Mouse (Mus musculus) intestine, embryonic 16.5 days (tissue): Measurements from ENCODE around the gene Vnn3. TPM values are rescaled to one million over a fixed set of nuclear protein-coding genes. Genes with fewer than 3 reads are reported as not detected.
A peak's percentile ranks its signal among the peaks of the same experiment; 100 is the strongest.

ENCODE experiments used
- ATAC-seq: fragments of 200-750 bp; cut with Nextera tagmentation; 2 replicates; pipeline ENCODE4 v1.8.0; 2017; ENCODE audit warnings: moderate TSS enrichment, moderate library complexity
- H3K27ac ChIP-seq: fragments of 300-500 bp; sonication (generic); 2 replicates; pipeline ENCODE4 v1.5.1; 2014; ENCODE audit warnings: mild to moderate bottlenecking, low read length
- H3K27me3 ChIP-seq: fragments of 300-500 bp; sonication (generic); replicated peaks from 2 replicates; pipeline ENCODE4 v1.6.1; 2014; ENCODE audit warnings: low read length, control low read depth, mixed read lengths; ENCODE audit not compliant: control insufficient read depth, insufficient read depth
- H3K36me3 ChIP-seq: fragments of 300-500 bp; sonication (generic); 2 replicates; pipeline ENCODE4 v1.6.1; 2014; ENCODE audit warnings: low read length, control low read depth; ENCODE audit not compliant: control insufficient read depth, insufficient read depth
- H3K4me1 ChIP-seq: fragments of 300-500 bp; sonication (generic); 2 replicates; pipeline ENCODE4 v1.6.1; 2014; ENCODE audit warnings: low read length, control low read depth, mixed read lengths; ENCODE audit not compliant: control insufficient read depth, insufficient read depth
- H3K4me2 ChIP-seq: fragments of 300-500 bp; sonication (generic); 2 replicates; pipeline ENCODE4 v1.6.1; 2014; ENCODE audit warnings: low read depth, low read length, control low read depth
- H3K4me3 ChIP-seq: fragments of 300-500 bp; sonication (generic); 2 replicates; pipeline ENCODE4 v1.5.1; 2014; ENCODE audit warnings: mild to moderate bottlenecking, low read length
- H3K9ac ChIP-seq: fragments of 300-500 bp; sonication (generic); 2 replicates; pipeline ENCODE4 v1.6.1; 2014; ENCODE audit warnings: low read depth, low read length
- H3K9me3 ChIP-seq: fragments of 300-500 bp; sonication (generic); 2 replicates; pipeline ENCODE4 v1.6.1; 2016; ENCODE audit warnings: low read length, control low read depth; ENCODE audit not compliant: control insufficient read depth
- WGBS: fragments of 180-500 bp; shearing (Covaris S2); extraction: QIAGEN DNeasy Blood & Tissue Kit; methylation state at CpG from one replicate; pipeline ENCODE4 v1.1.7; 2014; 5-methylcytosine and 5-hydroxymethylcytosine counted together
- polyA plus RNA-seq: library from polyadenylated mRNA; unstranded; fragments of >200 nt; fragmentation: Nextera tagmentation; extraction: Ambion mirVana; gene quantifications from 2 replicates; pipeline ENCODE4 v1.2.1, GENCODE M21; 2015

Gene Vnn3
- polyA plus RNA-seq: 0.21 and 0.31 TPM in 2 replicates

GRCm38 (mm10) chr10:23851228-23851912 lies at the start of gene Vnn3:
Gene Vnn3, plus strand, starts transcription at chr10:23851462.
- Histone ChIP-seq H3K36me3 (no peaks in the 10 kb centered on the region), H3K27ac (no peak within 1 kb of the TSS), H3K4me3 (no peak within 1 kb of the TSS), H3K9me3 (no peaks in the 10 kb centered on the region), H3K4me2 (no peak within 1 kb of the TSS), H3K9ac (no peak within 1 kb of the TSS), H3K27me3 (no peaks in the 10 kb centered on the region), H3K4me1 (no peaks in the 10 kb centered on the region)
- no peak for ATAC-seq
- WGBS: 74% methylated on average over 4 of the region's 4 CpGs

DNA sequence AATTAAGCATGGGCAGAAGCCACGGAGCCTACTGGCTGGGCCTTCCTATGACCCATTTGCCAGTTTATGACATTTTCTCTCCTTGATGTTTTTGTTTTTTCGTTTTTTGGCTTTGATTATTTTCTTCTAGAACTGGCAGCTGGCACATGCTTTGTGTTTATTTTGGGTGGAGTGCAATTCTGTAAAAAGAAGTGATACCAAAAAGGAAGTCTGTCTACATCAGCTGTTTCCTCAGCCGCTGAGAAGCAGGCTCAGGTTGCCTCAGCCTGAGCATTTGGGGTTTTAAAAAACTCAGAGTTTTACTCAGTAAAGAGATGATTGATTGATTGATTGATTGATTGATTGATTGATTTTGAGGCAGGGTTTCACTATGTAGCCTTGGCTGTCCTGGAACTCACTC lies 48.4 kb upstream of the Vnn3 start:
- Histone ChIP-seq H3K9me3 (no peaks in the 10 kb centered on the region), H3K27me3 (no peaks in the 10 kb centered on the region), H3K4me3 (no peak overlapping the region), H3K36me3 (no peaks in the 10 kb centered on the region), H3K27ac (no peak overlapping the region), H3K4me2 (no peak overlapping the region), H3K9ac (no peak overlapping the region), H3K4me1 (peaks cover 5% of the 10 kb centered on the region; the same call in 1 of the 2 replicates)
- ATAC-seq: no peak
- WGBS: 69% methylated on average over 3 of the region's 3 CpGs

DNA sequence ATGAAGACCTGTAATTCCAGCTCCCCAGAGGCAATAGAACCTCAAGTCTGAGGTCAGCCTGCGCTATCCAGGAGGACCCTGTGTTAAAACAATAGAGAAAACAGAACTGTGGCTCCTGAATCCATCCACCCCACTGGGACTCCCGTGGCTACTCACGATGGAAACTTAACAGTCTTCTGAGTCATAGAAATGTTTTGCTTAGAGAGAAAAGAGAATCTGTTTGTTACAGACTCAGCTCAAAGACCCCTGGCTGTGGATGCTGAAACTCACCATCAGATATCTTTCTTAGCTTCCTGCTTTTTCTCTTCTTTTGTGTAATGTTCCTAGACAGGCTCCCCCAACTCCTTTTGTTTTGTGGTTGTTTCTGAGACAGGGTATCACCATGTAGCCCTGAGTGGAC lies 46.6 kb upstream of the Vnn3 start:
- WGBS: 85% methylated on average over 3 of the region's 3 CpGs

GRCm38 (mm10) chr10:23806201-23806600 lies 45.1 kb upstream of the Vnn3 start:
- Histone ChIP-seq H3K4me1 (no peaks in the 10 kb centered on the region), H3K36me3 (no peaks in the 10 kb centered on the region), H3K9ac (no peak overlapping the region), H3K27ac (no peak overlapping the region), H3K9me3 (no peaks in the 10 kb centered on the region), H3K4me3 (no peak overlapping the region), H3K4me2 (no peak overlapping the region), H3K27me3 (no peaks in the 10 kb centered on the region)
- 45% methylated on average over 4 of the region's 4 CpGs for WGBS
- ATAC-seq: no peak

More for the DNA sequence above, 46.6 kb upstream of the Vnn3 start:
- Histone ChIP-seq H3K9ac (no peak overlapping the region), H3K27me3 (no peaks in the 10 kb centered on the region), H3K36me3 (no peaks in the 10 kb centered on the region), H3K9me3 (no peaks in the 10 kb centered on the region), H3K4me1 (0 out of 2 replicates have a peak, but pooled peaks cover 5% of the 10 kb centered on the region), H3K4me2 (no peak overlapping the region), H3K27ac (no peak overlapping the region), H3K4me3 (no peak overlapping the region)
- no peak for ATAC-seq

- Histone ChIP-seq H3K27ac (no peak overlapping the region; the same call in 1 of the 2 replicates), H3K4me3 (no peak overlapping the region), H3K9ac (no peak overlapping the region), H3K4me2 (no peak overlapping the region), H3K9me3 (no peaks in the 10 kb centered on the region), H3K36me3 (no peaks in the 10 kb centered on the region), H3K27me3 (no peaks in the 10 kb centered on the region), H3K4me1 (no peaks in the 10 kb centered on the region)
- ATAC-seq: peak; percentile 80
- WGBS: 54% methylated on average over 9 of the region's 12 CpGs
Observed at GRCm38 (mm10) chr10:23811635-23812437, 39.4 kb upstream of the Vnn3 start.

DNA sequence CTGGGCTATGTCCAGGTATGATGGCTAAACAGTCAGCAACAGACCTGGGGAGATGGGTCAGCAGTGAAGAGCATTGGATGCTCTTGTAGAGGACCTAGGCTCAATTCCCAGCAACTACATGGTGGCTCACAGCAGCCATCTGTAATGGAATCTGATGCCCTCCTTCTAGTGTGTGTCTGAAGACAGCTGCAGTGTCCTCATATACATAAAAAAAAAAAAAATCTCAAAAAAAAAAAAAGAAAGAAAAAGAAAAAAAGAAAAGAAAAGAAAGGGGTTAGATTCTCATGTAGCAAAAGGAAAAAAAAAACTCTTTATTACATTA lies 38.9 kb upstream of the Vnn3 start:
- H3K9me3 ChIP-seq: no peaks in the 10 kb centered on the region
- H3K4me1 ChIP-seq: no peaks in the 10 kb centered on the region
- no peaks in the 10 kb centered on the region for H3K36me3 ChIP-seq
- ATAC-seq: peak; percentile 40
- H3K27me3 ChIP-seq: no peaks in the 10 kb centered on the region
- no peak overlapping the region for H3K27ac ChIP-seq
- no peak overlapping the region for H3K4me3 ChIP-seq
- H3K9ac ChIP-seq: no peak overlapping the region
- no peak overlapping the region for H3K4me2 ChIP-seq

DNA sequence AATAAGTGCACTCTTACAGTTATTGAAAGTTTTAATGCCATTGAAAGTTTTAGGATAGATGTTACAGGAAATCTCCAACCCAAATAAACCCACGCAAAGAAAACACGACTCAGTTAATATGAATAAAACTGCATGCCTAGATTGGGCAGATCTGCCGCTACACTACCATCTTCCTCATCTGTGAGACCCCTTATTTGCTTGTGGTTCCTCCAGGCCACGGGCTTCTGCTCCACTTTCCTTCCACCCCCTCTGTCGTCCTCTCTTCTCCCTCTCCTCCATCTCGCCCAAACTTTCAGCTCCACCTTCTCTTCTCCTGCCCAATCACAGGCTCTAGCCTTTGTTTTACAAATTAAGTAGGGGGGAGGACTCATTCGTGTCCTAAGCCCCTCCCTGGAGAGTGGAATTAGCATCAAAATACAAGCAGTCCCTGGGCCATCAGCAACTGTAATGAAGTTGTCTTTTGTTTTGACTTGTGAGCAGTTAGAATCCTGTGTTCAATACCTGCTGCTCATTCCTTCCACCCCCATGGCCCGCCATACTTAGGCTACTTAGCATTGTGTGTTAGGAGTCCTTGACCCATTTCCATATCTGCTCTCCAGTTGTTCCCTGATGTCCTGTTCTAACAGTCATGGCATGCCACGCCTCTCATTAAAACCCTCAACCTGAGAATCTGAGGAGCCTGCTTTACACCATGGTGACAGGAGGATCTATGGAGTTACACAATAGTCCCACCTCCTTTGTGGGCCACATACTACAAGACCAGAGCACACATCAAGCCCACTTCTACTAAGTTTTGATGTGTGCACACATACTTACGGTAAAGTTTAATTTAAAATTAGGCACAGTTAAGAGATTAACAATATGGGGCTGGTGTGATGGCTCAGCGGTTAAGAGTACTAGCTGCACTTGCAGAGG lies 38.2 kb upstream of the Vnn3 start:
- WGBS: 69% methylated on average over 11 of the region's 11 CpGs
- Histone ChIP-seq H3K4me1 (no peaks in the 10 kb centered on the region), H3K9ac (no peak overlapping the region), H3K27me3 (no peaks in the 10 kb centered on the region), H3K4me2 (no peak overlapping the region), H3K4me3 (no peak overlapping the region), H3K27ac (no peak overlapping the region), H3K36me3 (no peaks in the 10 kb centered on the region), H3K9me3 (no peaks in the 10 kb centered on the region)
- no peak for ATAC-seq

DNA sequence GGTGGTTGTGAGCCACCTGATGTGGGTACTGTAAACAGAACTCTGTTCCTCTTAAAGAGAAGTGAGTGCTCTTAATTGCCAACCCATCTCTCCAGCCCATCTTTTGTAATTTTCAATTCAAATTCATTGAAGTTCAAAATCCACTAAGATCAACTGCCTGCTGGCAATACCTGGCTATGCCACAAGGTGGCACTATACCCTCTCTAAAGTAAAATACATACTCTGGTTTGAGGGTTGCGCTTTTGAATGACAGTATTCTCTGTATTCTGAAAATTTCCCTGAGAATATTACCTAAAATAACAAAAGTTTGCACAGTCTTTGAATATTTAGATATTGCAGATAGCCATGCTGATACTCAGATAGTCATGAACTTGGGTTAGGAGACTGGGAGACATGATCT lies 36.1 kb upstream of the Vnn3 start:
- H3K4me1 ChIP-seq: no peaks in the 10 kb centered on the region
- no peak for ATAC-seq
- no peak overlapping the region for H3K27ac ChIP-seq
- 40% methylated on average over 1 of the region's 1 CpGs for WGBS
- no peak overlapping the region for H3K4me3 ChIP-seq
- no peaks in the 10 kb centered on the region for H3K27me3 ChIP-seq
- H3K9ac ChIP-seq: no peak overlapping the region
- H3K36me3 ChIP-seq: peaks cover 6% of the 10 kb centered on the region; the same call in 1 of the 2 replicates
- H3K4me2 ChIP-seq: no peak overlapping the region
- no peaks in the 10 kb centered on the region for H3K9me3 ChIP-seq

GRCm38 (mm10) chr10:23816241-23816640 lies 35.0 kb upstream of the Vnn3 start:
- Histone ChIP-seq H3K9me3 (no peaks in the 10 kb centered on the region), H3K27me3 (no peaks in the 10 kb centered on the region), H3K27ac (no peak overlapping the region), H3K4me3 (no peak overlapping the region), H3K4me1 (no peaks in the 10 kb centered on the region), H3K9ac (no peak overlapping the region), H3K36me3 (peaks cover 6% of the 10 kb centered on the region; the same call in 1 of the 2 replicates), H3K4me2 (no peak overlapping the region)
- ATAC-seq: no peak
- 85% methylated on average over 7 of the region's 7 CpGs for WGBS
